Comparison of ENCODE assay signal across 15 mouse cellular contexts in the genomic region with DNA sequence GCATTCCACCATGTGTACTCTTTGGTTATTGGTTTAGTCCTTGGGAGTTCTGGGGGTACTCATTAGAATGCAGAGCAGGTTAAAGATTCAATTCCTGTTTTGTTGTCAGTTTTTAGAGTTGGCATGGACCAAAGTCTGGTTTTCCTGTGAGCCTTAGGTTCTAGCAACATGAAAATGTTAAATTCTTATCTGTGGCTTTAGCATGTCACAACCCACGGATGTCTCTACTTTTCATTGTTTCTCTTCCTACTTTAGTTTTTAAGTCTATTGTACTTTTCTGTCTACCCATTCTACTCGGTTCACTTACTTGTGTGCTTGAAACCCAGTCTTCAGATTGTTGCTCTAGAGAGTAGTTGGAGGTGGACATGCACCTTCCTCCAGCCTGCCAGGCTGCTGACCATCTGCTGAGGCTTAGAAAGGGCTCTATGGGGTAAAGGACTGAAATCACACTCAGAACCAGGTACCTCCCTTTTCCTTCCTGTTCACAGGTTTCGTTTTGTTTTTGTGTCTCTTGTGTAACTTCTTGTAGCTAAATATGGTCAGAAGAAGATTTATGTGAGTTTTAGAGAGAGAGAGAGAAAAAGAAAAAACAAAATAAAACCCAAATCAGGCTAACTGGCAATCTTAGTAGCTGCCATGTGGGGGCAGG. TPM values are rescaled to one million over a fixed set of nuclear protein-coding genes. Genes with fewer than 3 reads are reported as not detected.
DNase-seq lines count a peak whose midpoint lies in the region; TF ChIP-seq lines count a peak whose summit lies in the region.
"Had no signal": no experiment of that assay in that cellular context is flagged by ENCODE, and none has a peak within 500 bp of the region (broad histone marks: within the 10 kb centered on the region; RNA-seq: fewer than 3 reads in every experiment).

No protein-coding gene starts in this region.

- 4% methylated on average over 3 of the region's 3 CpGs for WGBS in spleen, adult 2 months

- peak; percentile 91 for TF ChIP-seq POLR2A in spleen, adult 2 months (IDR thresholded peaks at IDR 0.05; ENCODE audit: low read depth, low read length)

- H3K27ac ChIP-seq in spleen, adult 2 months (ENCODE audit: insufficient read depth, low read length), result peak overlapping the region; percentile 84
- H3K27ac ChIP-seq: hindbrain, embryonic 15.5 days; kidney, postnatal 0 days had no signal

- no peaks in the 10 kb centered on the region for H3K27me3 ChIP-seq in spleen, adult 2 months (ENCODE audit: control insufficient read depth, insufficient read depth, low read length)
- H3K27me3 ChIP-seq: hindbrain, embryonic 15.5 days had no signal

- H3K4me3 ChIP-seq in spleen, adult 2 months (ENCODE audit: extremely low read depth, insufficient read depth, insufficient read length), result peak overlapping the region; percentile 63
- H3K4me3 ChIP-seq: hindbrain, embryonic 15.5 days had no signal

- TF ChIP-seq CTCF in spleen, adult 2 months (IDR thresholded peaks at IDR 0.05; ENCODE audit: extremely low read depth, insufficient read depth, insufficient read length, insufficient replicate concordance), result no peak

- peaks cover 2% of the 10 kb centered on the region for H3K36me3 ChIP-seq in spleen, adult 2 months (ENCODE audit: control insufficient read depth, insufficient read depth, low read length)
- H3K36me3 ChIP-seq: hindbrain, embryonic 15.5 days had no signal

- H3K4me1 ChIP-seq in spleen, adult 2 months (ENCODE audit: control insufficient read depth, insufficient read depth, insufficient read length), result peaks cover 3% of the 10 kb centered on the region; the same call in 1 of the 2 replicates
- H3K4me1 ChIP-seq: hindbrain, embryonic 15.5 days had no signal

- DNase-seq in spleen, adult 2 months (ENCODE audit: low read depth in 1 of 2, low spot score in 2 of 2), result peak; percentile 36 to 43
- DNase-seq in spleen, postnatal 14 days (ENCODE audit: low spot score in 2 of 2), result no peak
- DNase-seq in T-cell, adult 2 months (ENCODE audit: low spot score), result peak; percentile 55
- peak; percentile 38 for DNase-seq in lung, postnatal 36 days
- DNase-seq in spleen, postnatal 36 days (ENCODE audit: low spot score in 2 of 2), result peak; percentile 62 to 73
- no peak for DNase-seq in urinary bladder, postnatal 36 days (ENCODE audit: low spot score in 2 of 2)
- no peak for DNase-seq in cerebellum, adult 9-11 months
- DNase-seq: cerebellum, adult 11-12 months; forebrain, postnatal 0 days; gastrocnemius, postnatal 25 days; layer of hippocampus, postnatal 36 days had no signal

RNA-seq across cellular contexts. Expression of a gene that starts 36.0 kb away (rescaled TPM):
- not detected in 2 replicates for polyA plus RNA-seq in spleen, adult 2 months (2012; rRNA removed)
- polyA plus RNA-seq: forebrain, postnatal 0 days; heart, embryonic 14.5 days; hindbrain, embryonic 15.5 days; kidney, postnatal 0 days; limb, embryonic 11.5 days had no signal

RNA-seq across cellular contexts. Expression of a gene that starts 47.3 kb away (rescaled TPM):
- polyA plus RNA-seq in spleen, adult 2 months (2012; rRNA removed), result not detected in 2 replicates
- polyA plus RNA-seq: forebrain, postnatal 0 days; heart, embryonic 14.5 days; hindbrain, embryonic 15.5 days; kidney, postnatal 0 days; limb, embryonic 11.5 days had no signal

Comparison
In these comparisons a context has a peak if more than half of its experiments do, and no peak if none do; other contexts are left out.
1. DNase-seq: peak in spleen, adult 2 months (2 of 2), T-cell, adult 2 months (single experiment), lung, postnatal 36 days (single experiment) and spleen, postnatal 36 days (2 of 2); none in spleen, postnatal 14 days (0 of 2), urinary bladder, postnatal 36 days (0 of 2) and cerebellum, adult 9-11 months (single experiment).